Mouse (Mus musculus) thymus, adult 2 months (tissue): Measurements from ENCODE around the gene Ccdc183.

Source experiments
- CTCF ChIP-seq: fragments of 200-500 bp; IDR thresholded peaks from 2 replicates; pipeline ENCODE4 v1.5.1; 2012; ENCODE audit warnings: mild to moderate bottlenecking, control low read depth, low read length, moderate library complexity, borderline replicate concordance; ENCODE audit not compliant: control insufficient read depth, poor library complexity, insufficient read depth; ENCODE audit errors: extremely low read depth
- POLR2A ChIP-seq: fragments of 200-500 bp; IDR thresholded peaks from 2 replicates; pipeline ENCODE4 v1.6.1; 2012; ENCODE audit warnings: mild to moderate bottlenecking, low read length, control low read depth, moderate library complexity; ENCODE audit not compliant: control insufficient read depth, poor library complexity, insufficient read depth; ENCODE audit errors: extremely low read depth

- TF ChIP-seq POLR2A: no peak
- no peak for TF ChIP-seq CTCF
These were observed 38.4 kb downstream of the Ccdc183 start for GRCm38 (mm10) chr2:25578796-25579736.
